Mouse (Mus musculus): ENCODE measurements around the gene Megf6. TPM values are rescaled to one million over a fixed set of nuclear protein-coding genes. Genes with fewer than 3 reads are reported as not detected.

The Megf6 gene
- total RNA-seq, 2 experiments from 2014 or later: not detected

DNA sequence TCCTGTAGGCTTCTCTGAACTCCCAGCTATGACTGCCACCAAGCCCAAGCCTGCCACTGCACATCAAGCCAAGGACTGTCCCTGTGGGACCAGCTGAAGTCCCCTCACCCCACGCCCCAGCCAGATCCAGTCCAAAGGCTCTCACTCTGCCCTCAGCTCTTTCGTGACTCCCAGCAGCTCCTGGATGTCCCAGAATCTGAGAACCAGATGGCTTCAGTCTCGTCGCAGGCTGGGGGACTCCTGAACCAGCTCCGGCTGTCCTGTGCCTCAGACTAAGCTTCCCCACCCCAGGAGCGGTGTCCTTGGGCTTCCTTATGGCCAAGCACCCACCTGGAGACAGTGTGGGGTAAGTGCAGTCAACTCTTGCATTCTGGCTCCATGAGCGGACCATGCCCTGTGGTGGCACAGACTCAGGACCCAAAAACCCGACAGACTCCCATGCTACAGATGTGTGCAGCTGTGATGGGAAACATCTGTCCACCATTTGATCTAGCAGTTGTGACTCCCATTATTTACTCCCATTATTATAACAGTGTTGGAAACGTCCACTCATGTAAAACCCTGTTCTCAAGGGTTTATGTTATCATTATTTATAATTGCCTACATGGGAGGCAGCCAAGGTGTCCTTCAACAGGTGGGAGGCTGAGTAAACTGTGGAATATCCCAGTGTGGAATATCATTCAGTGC, 140.2 kb downstream of the Megf6 start:
- no peak for ATAC-seq (replicated peaks; ENCODE audit: low FRiP score, poor library complexity, severe bottlenecking)

DNA sequence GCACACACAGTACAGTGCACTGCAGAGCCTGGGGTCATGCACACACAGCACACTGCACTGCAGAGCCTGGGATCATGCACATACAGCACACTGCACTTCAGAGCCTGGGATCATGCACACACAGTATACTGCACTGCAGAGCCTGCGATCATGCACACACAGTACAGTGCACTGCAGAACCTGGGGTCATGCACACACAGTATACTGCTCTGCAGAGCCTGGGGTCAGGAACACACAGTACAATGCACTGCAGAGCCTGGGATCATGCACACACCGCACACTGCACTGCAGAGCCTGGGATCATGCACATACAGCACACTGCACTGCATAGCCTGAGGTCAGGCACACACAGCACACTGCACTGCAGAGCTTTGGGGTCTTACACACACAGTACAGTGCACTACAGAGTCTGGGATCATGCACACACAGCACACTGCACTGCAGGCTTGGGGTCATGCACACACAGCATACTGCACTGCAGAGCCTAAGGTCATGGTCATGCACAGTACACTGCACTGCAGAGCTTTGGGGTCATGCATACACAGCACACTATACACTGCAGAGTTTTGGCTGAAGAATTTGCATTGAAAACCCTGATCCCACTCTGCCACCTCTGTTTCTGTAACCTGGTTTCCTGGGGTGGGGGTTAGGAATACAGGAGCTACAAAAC, 141.7 kb downstream of the Megf6 start:
- no peak for ATAC-seq (replicated peaks; ENCODE audit: low FRiP score, poor library complexity, severe bottlenecking)

DNA sequence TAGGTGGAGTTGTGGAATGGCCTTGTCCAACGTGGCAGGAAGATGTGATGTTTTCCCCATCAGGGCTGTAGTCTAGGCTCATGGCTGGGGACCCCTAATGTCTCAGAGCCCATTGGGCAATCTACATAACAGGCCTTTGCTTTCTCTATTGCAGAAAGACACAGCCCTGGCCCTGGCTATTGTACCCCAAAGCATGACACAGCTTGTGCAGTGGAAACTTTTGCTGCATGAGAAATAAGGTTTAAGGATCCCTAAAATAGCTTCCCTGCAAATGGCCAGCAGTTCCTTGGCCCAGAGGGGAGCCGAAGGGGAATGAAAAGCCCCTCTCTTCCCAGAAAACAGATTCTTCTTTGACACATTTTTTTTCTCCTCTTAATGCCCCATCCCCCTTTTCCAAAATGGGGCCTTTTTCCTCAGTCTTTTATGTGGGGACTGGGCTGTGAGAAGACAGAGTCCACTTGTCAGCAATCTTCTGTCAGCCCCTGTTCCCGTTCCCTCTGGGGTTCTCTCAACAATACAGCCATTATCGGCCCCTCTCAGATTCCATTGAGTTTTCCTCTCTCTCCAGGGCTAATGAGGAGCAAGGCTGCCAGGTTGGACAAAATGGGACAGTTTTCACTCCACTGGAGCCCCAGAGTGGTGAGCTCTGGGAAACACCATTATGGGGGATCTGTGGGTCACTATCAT, 142.5 kb downstream of the Megf6 start:
- ATAC-seq (replicated peaks; ENCODE audit: low FRiP score, poor library complexity, severe bottlenecking): no peak

DNA sequence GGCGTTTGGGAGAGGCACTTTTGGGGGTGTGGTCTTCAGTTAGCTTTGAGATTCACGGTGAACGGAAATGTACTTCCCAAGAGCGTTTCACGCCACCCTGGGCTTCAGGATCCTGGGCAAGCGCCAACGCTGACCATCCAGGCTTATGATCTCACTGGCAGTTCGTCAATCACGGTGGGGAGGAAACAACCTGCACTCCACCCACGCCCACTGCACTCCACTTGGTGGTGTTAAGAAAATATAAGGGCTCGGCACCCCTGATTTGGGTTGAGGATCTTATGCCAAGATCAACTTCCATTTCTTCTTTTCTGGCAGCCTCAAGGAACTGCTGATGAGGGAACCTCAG, 143.1 kb downstream of the Megf6 start:
- ATAC-seq (replicated peaks; ENCODE audit: low FRiP score, poor library complexity, severe bottlenecking): no peak

Other genes starting within 250 kb of the Megf6 start
- 26.0 and 66.7 TPM in 2 replicates for gene A430005L14Rik, start 213.5 kb upstream of the Megf6 start, total RNA-seq (2015; ENCODE audit: low replicate concordance)
- gene A430005L14Rik, start 213.5 kb upstream of the Megf6 start, total RNA-seq (2017; ENCODE audit: low replicate concordance): 17.5 and 39.3 TPM in 2 replicates
- 5.0 and 10.8 TPM in 2 replicates for gene Dffb, start 195.6 kb upstream of the Megf6 start, total RNA-seq (2015; ENCODE audit: low replicate concordance)
- 3.3 and 7.1 TPM in 2 replicates for gene Dffb, start 195.6 kb upstream of the Megf6 start, total RNA-seq (2017; ENCODE audit: low replicate concordance)
- 5.0 and 7.9 TPM in 2 replicates for gene Cep104, start 195.5 kb upstream of the Megf6 start, total RNA-seq (2015; ENCODE audit: low replicate concordance)
- gene Cep104, start 195.5 kb upstream of the Megf6 start, total RNA-seq (2017; ENCODE audit: low replicate concordance): 11.6 and 13.8 TPM in 2 replicates
- gene Lrrc47, start 159.0 kb upstream of the Megf6 start, total RNA-seq (2015; ENCODE audit: low replicate concordance): 11.5 and 13.8 TPM in 2 replicates
- 53.3 and 61.0 TPM in 2 replicates for gene Lrrc47, start 159.0 kb upstream of the Megf6 start, total RNA-seq (2017; ENCODE audit: low replicate concordance)
- 62.0 and 72.9 TPM in 2 replicates for gene Smim1, start 144.5 kb upstream of the Megf6 start, total RNA-seq (2015; ENCODE audit: low replicate concordance)
- 26.7 and 39.6 TPM in 2 replicates for gene Smim1, start 144.5 kb upstream of the Megf6 start, total RNA-seq (2017; ENCODE audit: low replicate concordance)
- not detected in 2 replicates for gene Ccdc27, start 128.1 kb upstream of the Megf6 start, total RNA-seq (2015; ENCODE audit: low replicate concordance)
- not detected in 2 replicates for gene Ccdc27, start 128.1 kb upstream of the Megf6 start, total RNA-seq (2017; ENCODE audit: low replicate concordance)
- not detected in 2 replicates for gene Trp73, start 30.5 kb upstream of the Megf6 start, total RNA-seq (2015; ENCODE audit: low replicate concordance)
- gene Trp73, start 30.5 kb upstream of the Megf6 start, total RNA-seq (2017; ENCODE audit: low replicate concordance): not detected in 2 replicates
- gene Wrap73, start 28.4 kb upstream of the Megf6 start, total RNA-seq (2015; ENCODE audit: low replicate concordance): 13.0 and 17.7 TPM in 2 replicates
- 3.2 and 9.4 TPM in 2 replicates for gene Wrap73, start 28.4 kb upstream of the Megf6 start, total RNA-seq (2017; ENCODE audit: low replicate concordance)
- gene Tprgl, start 10.1 kb upstream of the Megf6 start, total RNA-seq (2015; ENCODE audit: low replicate concordance): 101 and 141 TPM in 2 replicates
- 113 and 126 TPM in 2 replicates for gene Tprgl, start 10.1 kb upstream of the Megf6 start, total RNA-seq (2017; ENCODE audit: low replicate concordance)
- not detected in 2 replicates for gene Arhgef16, start 130.9 kb downstream of the Megf6 start, total RNA-seq (2015; ENCODE audit: low replicate concordance)
- not detected in 2 replicates for gene Arhgef16, start 130.9 kb downstream of the Megf6 start, total RNA-seq (2017; ENCODE audit: low replicate concordance)
- gene B230104I21Rik, start 165.4 kb downstream of the Megf6 start, total RNA-seq (2015; ENCODE audit: low replicate concordance): not detected in 2 replicates
- not detected in 2 replicates for gene B230104I21Rik, start 165.4 kb downstream of the Megf6 start, total RNA-seq (2017; ENCODE audit: low replicate concordance)